Mouse (Mus musculus): Measurements from ENCODE around the gene Spopl. TPM values are rescaled to one million over a fixed set of nuclear protein-coding genes. Genes with fewer than 3 reads are reported as not detected.
"Not testable (repeated sequence)": the region's sequence is repeated elsewhere in the genome, so short reads cannot be mapped to it uniquely, and the experiment has no call there.

Spopl gene
- 10 to 100 TPM; 14.5 to 14.9 TPM for total RNA-seq (2021)

DNA sequence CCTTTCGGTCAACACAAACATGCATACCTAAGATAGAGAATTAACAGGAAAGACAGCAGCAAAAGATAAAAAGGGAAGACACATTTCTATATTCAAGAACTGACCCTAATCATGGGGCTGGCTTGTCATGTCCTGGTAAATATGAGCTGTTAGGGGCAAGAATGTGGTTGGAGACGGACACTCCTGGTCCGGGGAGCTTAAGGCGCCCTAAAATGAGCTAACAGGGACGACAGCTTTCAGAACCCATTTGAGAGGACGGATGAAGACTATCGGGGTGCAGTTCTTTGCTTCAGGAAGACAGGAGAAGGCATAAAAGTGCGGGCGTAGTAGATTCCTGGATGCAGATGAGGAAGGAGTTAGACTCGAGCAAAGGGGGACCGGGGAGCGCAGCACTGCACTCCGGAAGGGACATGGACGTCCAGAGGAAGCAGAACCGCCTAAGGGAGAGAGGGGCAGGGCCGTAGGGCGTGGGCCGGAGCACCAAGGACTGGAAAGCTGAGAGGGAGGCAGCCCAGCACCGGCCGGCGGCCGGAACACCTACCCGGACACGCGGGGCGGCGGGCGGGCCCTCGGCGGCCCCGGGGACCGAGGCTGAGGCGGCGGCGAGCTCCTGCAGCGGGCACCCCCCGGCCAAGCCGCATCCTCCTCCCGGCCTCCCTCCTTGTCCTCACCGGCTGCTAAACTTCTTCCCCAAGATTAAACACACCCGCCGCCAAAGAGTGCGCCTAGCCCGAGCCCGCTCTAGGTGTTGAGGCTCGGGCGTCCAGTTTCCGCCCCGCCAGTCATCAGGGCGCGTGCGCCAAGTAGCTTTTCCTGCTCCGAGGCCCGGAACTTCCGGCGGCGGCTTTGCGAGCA is at the start of gene Spopl:
Spopl (minus strand) TSS at position 805 of the 855 bp plus-strand sequence.
- peak; percentile 85 to 86 for DNase-seq
- intact Hi-C loops (cut with DNase I): loop anchor here (5.0 kb wide), 1 partner anchor 674 kb away; the partner anchor contains the start of gene Pdss1

DNA sequence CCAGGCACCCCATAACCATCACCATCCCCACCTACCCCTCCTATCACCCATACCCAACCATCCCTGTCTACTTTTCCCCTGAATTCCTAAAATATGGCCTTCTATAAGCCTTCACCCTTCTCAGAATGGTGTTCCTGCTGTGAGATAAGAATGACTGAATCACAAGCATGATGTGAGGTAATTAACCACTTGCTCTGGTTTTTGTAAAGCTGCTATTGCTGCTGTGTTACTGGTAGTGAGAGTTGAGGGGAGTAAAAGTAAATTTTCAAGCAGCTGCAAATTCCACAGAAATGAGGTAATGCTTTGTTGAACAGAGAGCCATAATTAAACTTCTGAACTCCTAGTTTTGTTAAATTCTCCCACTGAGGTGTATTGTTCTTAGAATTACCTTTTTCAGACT is 48.2 kb upstream of the Spopl start:
- intact Hi-C loops (cut with DNase I): no loop called here

GRCm38 (mm10) chr2:23617989-23618388 is 46.1 kb upstream of the Spopl start:
- DNase-seq: no peak
- intact Hi-C loops (cut with DNase I): no loop called here

More for the DNA sequence above, 48.2 kb upstream of the Spopl start:
- DNase-seq: no peak

- DNase-seq: no peak
- intact Hi-C loops (cut with DNase I): no loop called here
Observed at GRCm38 (mm10) chr2:23605391-23605790, 33.5 kb upstream of the Spopl start.

DNA sequence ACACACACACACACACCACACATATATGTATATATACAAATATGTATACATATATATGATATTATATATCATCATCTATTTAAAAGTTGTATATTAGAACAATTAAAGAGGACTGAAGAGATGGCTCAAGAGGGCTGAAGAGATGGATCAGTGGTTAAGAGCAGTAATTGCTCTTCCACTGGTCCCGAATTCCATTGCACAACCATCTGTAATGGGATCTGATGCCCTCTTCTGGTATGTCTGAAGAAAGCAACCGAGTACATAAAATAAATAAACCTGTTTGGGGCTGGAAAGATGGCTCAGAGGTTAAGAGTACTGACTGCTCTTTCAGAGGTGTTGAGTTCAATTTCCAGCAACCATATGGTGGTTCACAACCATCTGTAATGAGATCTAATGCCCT is 16.9 kb upstream of the Spopl start:
- no peak for DNase-seq
- intact Hi-C loops (cut with DNase I): no loop called here

GRCm38 (mm10) chr2:23572157-23572532 is 239 bp upstream of the Spopl start:
- intact Hi-C loops (cut with DNase I): loop anchor here (5.0 kb wide), 1 partner anchor 675 kb away; the partner anchor contains the start of gene Pdss1
- DNase-seq: not testable (repeated sequence)

- intact Hi-C loops (cut with DNase I): loop anchor here (5.0 kb wide), 1 partner anchor 673 kb away; the partner anchor contains the start of gene Pdss1
- no peak for DNase-seq
Observed at GRCm38 (mm10) chr2:23570563-23570962, 1.3 kb downstream of the Spopl start.

GRCm38 (mm10) chr2:23568775-23569174 is 3.1 kb downstream of the Spopl start:
- intact Hi-C loops (cut with DNase I): no loop called here
- DNase-seq: no peak

DNA sequence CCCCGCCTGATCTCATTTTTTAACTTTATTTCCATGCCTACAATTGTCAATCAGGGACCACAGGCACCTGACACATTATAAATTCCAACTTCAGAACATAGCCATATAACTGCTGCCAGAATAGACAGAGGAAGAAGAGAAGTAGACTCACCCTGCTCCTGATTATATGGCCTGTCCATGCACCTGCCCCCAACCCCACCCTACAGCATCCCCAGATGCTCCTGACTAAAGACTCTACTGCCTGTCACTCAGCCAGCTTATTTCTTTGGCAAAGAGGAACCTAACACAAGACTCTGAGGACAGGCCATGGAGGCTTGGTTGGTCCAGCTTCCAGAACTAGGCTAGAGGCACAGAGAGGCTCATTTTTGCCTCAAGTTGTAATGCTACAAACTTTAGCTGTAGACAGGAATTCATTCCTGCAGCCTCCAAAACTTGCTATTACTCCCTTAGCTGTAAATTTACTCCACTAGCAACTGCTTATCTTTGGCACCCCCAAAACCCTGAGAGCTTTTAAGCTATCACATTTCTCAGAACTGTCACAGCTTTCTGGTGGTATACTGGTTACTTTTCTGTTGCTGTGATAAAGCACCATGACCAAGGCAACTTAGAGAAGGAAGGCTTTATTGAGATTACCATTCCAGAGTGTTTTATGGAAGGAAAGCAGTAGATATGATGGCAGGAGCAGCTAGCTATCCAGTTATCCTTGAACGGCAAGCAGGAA is 6.7 kb downstream of the Spopl start:
- intact Hi-C loops (cut with DNase I): no loop called here
- no peak for DNase-seq

DNA sequence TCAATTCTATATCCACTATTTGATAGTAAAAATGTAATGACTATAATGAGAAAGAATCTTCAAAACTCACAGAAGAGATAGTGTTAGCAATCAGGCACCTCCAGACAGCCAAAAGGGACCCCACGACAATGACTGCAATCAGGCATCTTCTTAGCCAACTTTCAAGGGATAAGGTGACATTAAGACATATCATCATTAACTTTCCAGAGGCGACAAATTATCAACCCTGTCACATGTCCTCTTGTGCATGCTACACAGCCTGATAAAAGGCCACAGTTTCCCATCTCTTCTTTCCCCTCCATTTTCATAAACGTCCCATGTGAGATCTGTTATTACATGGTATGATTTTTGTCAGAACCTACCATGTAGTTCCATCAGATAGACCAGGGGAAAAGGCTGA is 9.0 kb downstream of the Spopl start:
- intact Hi-C loops (cut with DNase I): no loop called here
- no peak for DNase-seq

DNA sequence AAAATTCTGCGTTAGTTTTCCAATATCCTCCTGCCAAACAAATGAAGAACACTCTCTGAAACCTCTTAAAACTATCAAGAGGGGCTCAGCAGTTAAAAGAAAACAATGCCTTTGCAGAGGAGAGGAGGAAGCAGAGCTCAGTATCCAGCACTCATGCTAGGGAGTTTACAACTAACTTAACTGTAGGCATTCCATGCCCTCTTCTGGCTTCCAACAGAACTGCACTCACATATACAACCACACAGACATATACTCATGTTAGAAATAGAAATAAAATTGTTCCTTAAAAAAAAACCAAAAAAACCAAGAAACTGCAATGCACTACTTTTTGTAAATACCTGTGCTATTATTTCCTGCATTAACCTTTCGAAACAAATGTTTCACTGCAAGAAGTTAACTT is 12.7 kb downstream of the Spopl start:
- intact Hi-C loops (cut with DNase I): no loop called here

GRCm38 (mm10) chr2:23551235-23551634 is 20.7 kb downstream of the Spopl start:
- intact Hi-C loops (cut with DNase I): no loop called here
- DNase-seq: no peak

More for the DNA sequence above, 12.7 kb downstream of the Spopl start:
- no peak for DNase-seq

DNA sequence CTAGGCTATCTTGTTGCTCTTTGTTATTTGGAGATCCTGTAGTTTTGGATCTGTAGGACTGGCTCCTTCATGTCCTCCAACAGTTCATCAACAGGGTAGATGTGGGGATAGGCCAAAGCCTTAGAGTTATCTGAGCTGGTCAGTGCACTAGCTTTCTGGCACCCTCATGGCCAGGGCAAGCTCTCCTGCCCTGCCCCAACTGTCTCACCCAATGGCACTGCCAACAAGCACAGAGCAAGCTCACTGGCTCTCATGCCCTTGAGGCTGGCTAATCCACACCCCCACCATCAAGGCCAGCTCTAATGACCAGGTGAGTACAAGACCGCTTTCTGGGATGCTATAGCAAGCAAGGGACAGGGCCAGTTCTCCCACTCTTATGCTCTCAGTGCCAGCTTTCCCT is 24.7 kb downstream of the Spopl start:
- intact Hi-C loops (cut with DNase I): no loop called here
- DNase-seq: no peak

DNA sequence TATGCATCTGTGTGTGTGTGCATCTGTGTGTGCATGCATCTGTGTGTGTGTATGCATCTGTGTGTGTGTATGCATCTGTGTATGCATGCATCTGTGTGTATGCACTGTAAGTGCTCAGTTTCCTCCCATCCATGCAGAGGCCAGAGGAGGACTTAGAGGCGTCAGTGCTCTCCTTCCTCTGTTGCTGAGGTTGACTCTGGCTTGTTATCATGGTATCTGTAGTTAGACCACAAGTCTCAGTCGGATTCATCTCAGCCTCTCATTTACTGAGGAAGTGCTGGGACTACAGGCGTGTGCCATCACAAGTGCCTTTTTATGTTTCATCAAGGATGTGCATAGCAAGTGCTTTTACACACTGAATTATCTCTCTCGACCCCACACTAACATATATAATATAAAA is 31.9 kb downstream of the Spopl start:
- no peak for DNase-seq
- intact Hi-C loops (cut with DNase I): no loop called here

DNA sequence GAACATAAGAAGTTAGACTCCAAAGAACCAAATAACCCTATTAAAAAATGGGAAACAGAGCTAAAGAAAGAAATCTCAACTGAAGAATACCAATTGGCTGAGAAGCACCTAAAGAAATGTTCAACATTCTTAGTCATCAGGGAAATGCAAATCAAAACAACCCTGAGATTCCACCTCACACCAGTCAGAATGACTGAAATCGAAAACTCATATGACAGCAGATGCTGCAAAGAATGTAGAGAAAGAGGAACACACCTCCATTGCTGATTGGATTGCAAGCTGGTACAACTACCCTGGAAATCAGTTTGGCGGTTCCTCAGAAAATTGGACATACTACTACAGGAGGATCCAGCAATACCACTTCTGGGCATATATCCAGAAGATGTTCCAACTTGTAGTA is 44.2 kb downstream of the Spopl start:
- DNase-seq; intact Hi-C loops (cut with DNase I): not testable (repeated sequence)

- DNase-seq: no peak
- intact Hi-C loops (cut with DNase I): no loop called here
Observed at GRCm38 (mm10) chr2:23505141-23505540, 66.8 kb downstream of the Spopl start.

- no peak for DNase-seq
- intact Hi-C loops (cut with DNase I): no loop called here
Observed at GRCm38 (mm10) chr2:23481715-23482114, 90.2 kb downstream of the Spopl start.

DNA sequence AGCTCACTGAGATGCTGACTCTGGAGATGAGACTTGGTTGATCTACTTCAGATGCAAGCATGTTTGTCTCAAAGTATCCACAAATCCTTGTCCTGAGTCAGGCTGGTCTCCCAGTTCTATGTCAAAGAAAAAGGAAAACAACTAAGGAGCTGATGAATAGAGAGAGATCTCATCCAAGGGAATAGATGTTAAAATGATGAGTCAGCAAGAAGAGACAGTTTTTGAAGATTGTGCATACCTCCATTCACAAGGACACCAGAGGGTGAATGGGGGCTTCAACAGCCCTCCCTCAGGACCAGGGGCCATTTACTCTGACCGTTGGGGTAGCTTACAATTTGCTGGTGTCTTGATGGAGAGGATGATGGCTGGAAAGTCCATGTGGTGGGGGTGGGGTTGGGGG is 104.4 kb downstream of the Spopl start:
- intact Hi-C loops (cut with DNase I): no loop called here
- DNase-seq: no peak

DNA sequence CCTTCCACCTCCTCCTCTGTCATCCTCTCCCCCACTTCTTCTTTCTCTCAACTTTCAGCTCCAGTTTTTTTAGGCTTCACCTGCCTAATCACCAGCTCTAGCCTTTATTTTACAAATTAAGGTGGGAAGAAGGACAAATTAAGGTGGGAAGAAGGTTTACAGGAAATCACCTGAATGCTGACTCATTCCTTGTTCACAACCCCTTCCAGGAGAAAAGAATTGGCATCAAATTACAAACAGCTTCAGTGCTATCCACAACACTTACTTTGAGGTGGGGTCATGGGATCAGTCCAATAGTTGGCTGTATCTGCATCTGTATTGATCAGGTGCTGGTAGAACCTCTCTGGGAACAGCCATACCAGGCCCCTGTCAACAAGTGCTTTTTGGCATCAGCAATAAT is 114.5 kb downstream of the Spopl start:
- intact Hi-C loops (cut with DNase I): no loop called here
- DNase-seq: no peak

All from heart, postnatal 36 days (tissue).